Mouse (Mus musculus): ENCODE measurements around the gene Rpl11. TPM values are rescaled to one million over a fixed set of nuclear protein-coding genes. Genes with fewer than 3 reads are reported as not detected.
A peak's percentile ranks its signal among the peaks of the same experiment; 100 is the strongest.
"Not testable (repeated sequence)": the region's sequence is repeated elsewhere in the genome, so short reads cannot be mapped to it uniquely, and the experiment has no call there.

Gene Rpl11
- polyA plus RNA-seq, 1 experiment from 2014 or later, result 483 TPM

- WGBS, result 7% methylated on average over 23 of the region's 23 CpGs
- Histone ChIP-seq H3K36me3 (peaks cover 38% of the 10 kb centered on the region), H3K4me3 (replicated peaks) (peak overlapping the region; percentile 97), H3K4me1 (peaks cover 28% of the 10 kb centered on the region), H3K9me3 (replicated peaks) (no peaks in the 10 kb centered on the region), H3K9ac (peak overlapping the region; percentile 99), H3K4me2 (peak overlapping the region; percentile 71), H3K27me3 (no peaks in the 10 kb centered on the region), H3K27ac (peak overlapping the region; percentile 95)
- no peak; the same call in none of the 2 replicates for ATAC-seq (replicated peaks; ENCODE audit: low FRiP score)
Measured at GRCm38 (mm10) chr4:135986301-135986942, 66.8 kb downstream of the Rpl11 start.

- Histone ChIP-seq H3K4me2 (peak overlapping the region; percentile 71), H3K4me3 (replicated peaks) (peak overlapping the region; percentile 97), H3K9ac (peak overlapping the region; percentile 99), H3K27me3 (no peaks in the 10 kb centered on the region), H3K27ac (no peak overlapping the region), H3K4me1 (peaks cover 28% of the 10 kb centered on the region), H3K9me3 (replicated peaks) (no peaks in the 10 kb centered on the region), H3K36me3 (peaks cover 44% of the 10 kb centered on the region)
- no peak for ATAC-seq (replicated peaks; ENCODE audit: low FRiP score)
- 85% methylated on average over 7 of the region's 7 CpGs for WGBS
Measured at GRCm38 (mm10) chr4:135985769-135986168, 67.5 kb downstream of the Rpl11 start.

- ATAC-seq (replicated peaks; ENCODE audit: low FRiP score), result no peak
- Histone ChIP-seq H3K4me3 (replicated peaks) (0 out of 2 replicates have a peak overlapping the region, but pooled peaks have one; percentile 97), H3K4me1 (peaks cover 28% of the 10 kb centered on the region), H3K36me3 (peaks cover 48% of the 10 kb centered on the region), H3K27me3 (no peaks in the 10 kb centered on the region), H3K9me3 (replicated peaks) (no peaks in the 10 kb centered on the region), H3K4me2 (no peak overlapping the region), H3K9ac (no peak overlapping the region), H3K27ac (no peak overlapping the region)
- 92% methylated on average over 5 of the region's 5 CpGs for WGBS
Measured at GRCm38 (mm10) chr4:135985193-135985592, 68.0 kb downstream of the Rpl11 start.

GRCm38 (mm10) chr4:135984556-135984955 lies 68.7 kb downstream of the Rpl11 start:
- Histone ChIP-seq H3K4me1 (peaks cover 28% of the 10 kb centered on the region), H3K27ac (no peak overlapping the region), H3K27me3 (no peaks in the 10 kb centered on the region), H3K36me3 (peaks cover 48% of the 10 kb centered on the region), H3K4me2 (no peak overlapping the region), H3K9ac (no peak overlapping the region), H3K9me3 (replicated peaks) (no peaks in the 10 kb centered on the region), H3K4me3 (replicated peaks) (no peak overlapping the region)
- 88% methylated on average over 5 of the region's 5 CpGs for WGBS
- no peak for ATAC-seq (replicated peaks; ENCODE audit: low FRiP score)

- no peak overlapping the region for H3K27ac ChIP-seq
- no peak overlapping the region for H3K9ac ChIP-seq
- H3K4me2 ChIP-seq, result no peak overlapping the region
- H3K4me3 ChIP-seq (replicated peaks), result no peak overlapping the region
- H3K27me3 ChIP-seq, result no peaks in the 10 kb centered on the region
- peaks cover 70% of the 10 kb centered on the region for H3K36me3 ChIP-seq
- 85% methylated on average over 7 of the region's 7 CpGs for WGBS
- no peaks in the 10 kb centered on the region for H3K9me3 ChIP-seq (replicated peaks)
- peaks cover 19% of the 10 kb centered on the region for H3K4me1 ChIP-seq
- no peak for ATAC-seq (replicated peaks; ENCODE audit: low FRiP score)
Measured at GRCm38 (mm10) chr4:135981524-135982063, 71.6 kb downstream of the Rpl11 start.

- not testable (repeated sequence) for H3K4me1 ChIP-seq; H3K9me3 ChIP-seq (replicated peaks); H3K4me3 ChIP-seq (replicated peaks); H3K27ac ChIP-seq; H3K9ac ChIP-seq; H3K27me3 ChIP-seq; ATAC-seq (replicated peaks; ENCODE audit: low FRiP score); H3K4me2 ChIP-seq
- WGBS, result 92% methylated on average over 5 of the region's 5 CpGs
- peaks cover 81% of the 10 kb centered on the region for H3K36me3 ChIP-seq
Measured at GRCm38 (mm10) chr4:135980223-135980622, 73.0 kb downstream of the Rpl11 start.

Other genes starting within 250 kb of the Rpl11 start
- 268 and 279 TPM in 2 replicates for gene Srsf10, start 197.7 kb downstream of the Rpl11 start, polyA plus RNA-seq (2015; fragmentation: Nextera tagmentation; extraction: Ambion mirVana)
- gene Pnrc2, start 179.6 kb downstream of the Rpl11 start, polyA plus RNA-seq (2015; fragmentation: Nextera tagmentation; extraction: Ambion mirVana), result 194 and 213 TPM in 2 replicates
- gene Cnr2, start 158.0 kb downstream of the Rpl11 start, polyA plus RNA-seq (2015; fragmentation: Nextera tagmentation; extraction: Ambion mirVana), result 0.64 and 0.95 TPM in 2 replicates
- 70.1 and 71.8 TPM in 2 replicates for gene Fuca1, start 132.7 kb downstream of the Rpl11 start, polyA plus RNA-seq (2015; fragmentation: Nextera tagmentation; extraction: Ambion mirVana)
- 77.2 and 80.2 TPM in 2 replicates for gene Hmgcl, start 107.0 kb downstream of the Rpl11 start, polyA plus RNA-seq (2015; fragmentation: Nextera tagmentation; extraction: Ambion mirVana)
- 35.2 and 36.7 TPM in 2 replicates for gene Gale, start 89.7 kb downstream of the Rpl11 start, polyA plus RNA-seq (2015; fragmentation: Nextera tagmentation; extraction: Ambion mirVana)
- gene Lypla2, start 80.8 kb downstream of the Rpl11 start, polyA plus RNA-seq (2015; fragmentation: Nextera tagmentation; extraction: Ambion mirVana), result 120 and 131 TPM in 2 replicates
- gene Pithd1, start 66.2 kb downstream of the Rpl11 start, polyA plus RNA-seq (2015; fragmentation: Nextera tagmentation; extraction: Ambion mirVana), result 52.6 and 52.7 TPM in 2 replicates
- gene Eloa, start 31.7 kb downstream of the Rpl11 start, polyA plus RNA-seq (2015; fragmentation: Nextera tagmentation; extraction: Ambion mirVana), result 40.0 and 40.6 TPM in 2 replicates
- 862 and 905 TPM in 2 replicates for gene Id3, start 90.1 kb upstream of the Rpl11 start, polyA plus RNA-seq (2015; fragmentation: Nextera tagmentation; extraction: Ambion mirVana)
- gene E2f2, start 119.0 kb upstream of the Rpl11 start, polyA plus RNA-seq (2015; fragmentation: Nextera tagmentation; extraction: Ambion mirVana), result 9.7 and 10.5 TPM in 2 replicates
- 4.5 and 6.0 TPM in 2 replicates for gene Asap3, start 152.9 kb upstream of the Rpl11 start, polyA plus RNA-seq (2015; fragmentation: Nextera tagmentation; extraction: Ambion mirVana)
- 10.9 and 12.5 TPM in 2 replicates for gene Tcea3, start 194.3 kb upstream of the Rpl11 start, polyA plus RNA-seq (2015; fragmentation: Nextera tagmentation; extraction: Ambion mirVana)
- 22.8 TPM in 2 replicates for gene Zfp46, start 231.3 kb upstream of the Rpl11 start, polyA plus RNA-seq (2015; fragmentation: Nextera tagmentation; extraction: Ambion mirVana)